Mouse (Mus musculus) limb, embryonic 14.5 days (tissue): ENCODE data around the gene Ick. TPM values are rescaled to one million over a fixed set of nuclear protein-coding genes. Genes with fewer than 3 reads are reported as not detected.

Experiments used
- ATAC-seq: fragments of 200-750 bp; cut with Nextera tagmentation; 2 replicates; pipeline ENCODE4 v1.8.0; 2017; ENCODE audit warnings: low read depth, moderate number of reproducible peaks, moderate TSS enrichment; ENCODE audit not compliant: low FRiP score
- DNase-seq: peaks from one replicate; pipeline ENCODE4 v3.0.0-alpha.2; 2015; ENCODE audit warnings: low spot score
- H3K27ac ChIP-seq: fragments of 300-500 bp; sonication (generic); replicated peaks from 2 replicates; pipeline ENCODE4 v1.5.1; 2014; ENCODE audit warnings: low read depth, mild to moderate bottlenecking, low read length, moderate library complexity, mixed read lengths
- H3K27me3 ChIP-seq: fragments of 300-500 bp; sonication (generic); 2 replicates; pipeline ENCODE4 v1.6.1; 2014; ENCODE audit warnings: low read length, mixed read lengths; ENCODE audit not compliant: control insufficient read depth, insufficient read depth
- H3K36me3 ChIP-seq: fragments of 300-500 bp; sonication (generic); 2 replicates; pipeline ENCODE4 v1.6.1; 2014; ENCODE audit warnings: mild to moderate bottlenecking, low read length, moderate library complexity, mixed read lengths; ENCODE audit not compliant: control insufficient read depth, insufficient read depth
- H3K4me1 ChIP-seq: fragments of 300-500 bp; sonication (generic); 2 replicates; pipeline ENCODE4 v1.6.1; 2014; ENCODE audit warnings: antibody characterized with exemption, low read length, mixed read lengths; ENCODE audit not compliant: control insufficient read depth, insufficient read depth
- H3K4me2 ChIP-seq: fragments of 300-500 bp; sonication (generic); replicated peaks from 2 replicates; pipeline ENCODE4 v1.6.1; 2014; ENCODE audit warnings: low read depth, mild to moderate bottlenecking, low read length, moderate library complexity; ENCODE audit not compliant: severe bottlenecking
- H3K4me3 ChIP-seq: fragments of 300-500 bp; sonication (generic); replicated peaks from 2 replicates; pipeline ENCODE4 v1.5.1; 2014; ENCODE audit warnings: low read length
- H3K9ac ChIP-seq: fragments of 300-500 bp; sonication (generic); 2 replicates; pipeline ENCODE4 v1.6.1; 2014; ENCODE audit warnings: mild to moderate bottlenecking, low read depth, low read length, moderate library complexity; ENCODE audit not compliant: severe bottlenecking
- H3K9me3 ChIP-seq: fragments of 300-500 bp; sonication (generic); 2 replicates; pipeline ENCODE4 v1.6.1; 2016; ENCODE audit warnings: low read length; ENCODE audit not compliant: control insufficient read depth
- POLR2A ChIP-seq: fragments of 200-500 bp; IDR thresholded peaks from 2 replicates; pipeline ENCODE4 v1.8.0; 2012; ENCODE audit warnings: inconsistent platforms, mild to moderate bottlenecking, moderate library complexity, borderline replicate concordance; ENCODE audit not compliant: insufficient read depth, insufficient read length; ENCODE audit errors: extremely low read depth
- WGBS: fragments of 180-500 bp; shearing (Covaris S2); extraction: QIAGEN DNeasy Blood & Tissue Kit; methylation state at CpG from one replicate; pipeline ENCODE4 v1.1.7; 2014; 5-methylcytosine and 5-hydroxymethylcytosine counted together
- polyA plus RNA-seq, 2 experiments: library from polyadenylated mRNA; depleted of rRNA in 1 of 2; stranded (reverse) in 1 of 2; unstranded in 1 of 2; fragments of >200 nt; fragmentation: Nextera tagmentation in 1 of 2; extraction: Ambion mirVana in 1 of 2; gene quantifications; 2 replicates each; pipeline versions ENCODE4 v1.2.1 to v1.2.3; 2012 to 2014

The Ick gene
- polyA plus RNA-seq, 2 experiments, result 25.4 to 31.0 TPM

GRCm38 (mm10) chr9:78195034-78195433 lies 86.0 kb downstream of the Ick start:
- Histone ChIP-seq H3K9ac (no peak overlapping the region), H3K4me2 (no peak overlapping the region), H3K27me3 (no peaks in the 10 kb centered on the region), H3K4me3 (no peak overlapping the region), H3K9me3 (no peaks in the 10 kb centered on the region), H3K4me1 (no peaks in the 10 kb centered on the region; the same call in 1 of the 2 replicates), H3K36me3 (peaks cover 12% of the 10 kb centered on the region), H3K27ac (no peak overlapping the region)
- ATAC-seq, result no peak
- TF ChIP-seq POLR2A, result no peak
- 80% methylated on average over 11 of the region's 11 CpGs for WGBS
- no peak for DNase-seq

- H3K36me3 ChIP-seq, result peaks cover 18% of the 10 kb centered on the region
Measured at GRCm38 (mm10) chr9:78197801-78198200, 88.8 kb downstream of the Ick start.

DNA sequence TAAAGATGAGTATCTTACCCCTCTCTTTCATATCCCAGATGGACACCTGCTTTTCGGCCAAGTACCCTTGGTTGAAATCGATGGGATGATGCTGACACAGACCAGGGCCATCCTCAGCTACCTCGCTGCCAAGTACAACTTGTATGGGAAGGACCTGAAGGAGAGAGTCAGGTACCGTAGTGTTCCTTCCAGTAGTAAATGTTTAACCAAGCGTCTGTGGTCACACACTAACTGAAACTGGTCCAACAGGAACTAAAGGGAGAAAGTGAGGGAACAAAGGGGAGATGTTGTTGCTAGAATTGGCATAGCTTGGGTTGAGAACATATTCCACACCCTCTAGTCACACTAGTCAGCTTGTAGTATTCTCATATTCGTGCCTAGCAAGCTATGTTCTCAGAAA lies 95.2 kb downstream of the Ick start:
- DNase-seq (no peak), ATAC-seq (no peak)
- no peaks in the 10 kb centered on the region for H3K9me3 ChIP-seq
- H3K36me3 ChIP-seq, result peaks cover 47% of the 10 kb centered on the region
- H3K27ac ChIP-seq, result no peak overlapping the region
- H3K4me1 ChIP-seq, result no peaks in the 10 kb centered on the region
- H3K4me3 ChIP-seq, result no peak overlapping the region
- no peak for TF ChIP-seq POLR2A
- 88% methylated on average over 6 of the region's 6 CpGs for WGBS
- no peaks in the 10 kb centered on the region for H3K27me3 ChIP-seq
- no peak overlapping the region for H3K9ac ChIP-seq
- no peak overlapping the region for H3K4me2 ChIP-seq

More at GRCm38 (mm10) chr9:78197801-78198200, 88.8 kb downstream of the Ick start:
- 98% methylated on average over 9 of the region's 9 CpGs for WGBS
- Histone ChIP-seq H3K4me1 (no peaks in the 10 kb centered on the region), H3K9me3 (no peaks in the 10 kb centered on the region), H3K27me3 (no peaks in the 10 kb centered on the region), H3K4me3 (no peak overlapping the region), H3K4me2 (no peak overlapping the region), H3K9ac (no peak overlapping the region), H3K27ac (no peak overlapping the region)
- ATAC-seq (no peak), DNase-seq (no peak)
- TF ChIP-seq POLR2A, result no peak

GRCm38 (mm10) chr9:78208956-78209355 lies 100.0 kb downstream of the Ick start:
- Histone ChIP-seq H3K27ac (no peak overlapping the region), H3K9me3 (no peaks in the 10 kb centered on the region), H3K9ac (no peak overlapping the region), H3K4me1 (no peaks in the 10 kb centered on the region), H3K36me3 (peaks cover 44% of the 10 kb centered on the region), H3K4me2 (no peak overlapping the region), H3K27me3 (no peaks in the 10 kb centered on the region), H3K4me3 (no peak overlapping the region)
- DNase-seq (no peak), ATAC-seq (no peak)
- 40% methylated on average over 4 of the region's 4 CpGs for WGBS
- no peak for TF ChIP-seq POLR2A

DNA sequence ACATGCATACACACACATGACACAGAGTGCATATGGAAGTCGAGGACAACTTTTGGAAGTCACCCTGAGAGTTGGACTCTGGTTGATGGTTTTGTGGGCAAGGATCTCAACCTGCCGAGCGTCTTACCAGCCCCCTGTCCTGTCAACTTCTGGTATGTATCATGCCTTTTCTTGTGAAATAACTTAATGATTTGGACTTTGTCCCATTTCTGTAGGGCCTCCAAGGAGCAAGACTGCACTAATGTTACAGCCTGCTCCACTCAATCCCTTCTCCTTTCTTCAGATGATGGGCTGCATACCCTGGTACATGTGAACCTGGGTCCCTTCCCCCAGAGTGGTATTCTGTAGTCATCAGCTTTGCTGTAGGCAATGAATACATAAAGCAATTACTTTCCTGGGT lies 101.1 kb downstream of the Ick start:
- no peak for ATAC-seq
- 90% methylated on average over 3 of the region's 3 CpGs for WGBS
- Histone ChIP-seq H3K4me2 (no peak overlapping the region), H3K4me1 (no peaks in the 10 kb centered on the region), H3K27me3 (no peaks in the 10 kb centered on the region), H3K27ac (no peak overlapping the region), H3K4me3 (no peak overlapping the region), H3K9ac (no peak overlapping the region), H3K36me3 (peaks cover 35% of the 10 kb centered on the region), H3K9me3 (no peaks in the 10 kb centered on the region)
- no peak for TF ChIP-seq POLR2A
- no peak for DNase-seq

- DNase-seq (no peak), ATAC-seq (no peak)
- Histone ChIP-seq H3K27me3 (no peaks in the 10 kb centered on the region), H3K4me1 (no peaks in the 10 kb centered on the region), H3K27ac (no peak overlapping the region), H3K4me3 (no peak overlapping the region), H3K9me3 (no peaks in the 10 kb centered on the region), H3K4me2 (no peak overlapping the region), H3K9ac (no peak overlapping the region), H3K36me3 (peaks cover 28% of the 10 kb centered on the region)
- 89% methylated on average over 2 of the region's 2 CpGs for WGBS
- TF ChIP-seq POLR2A, result no peak
Measured at GRCm38 (mm10) chr9:78210821-78211220, 101.8 kb downstream of the Ick start.
